Mouse (Mus musculus) stomach, postnatal 0 days (tissue): ENCODE results near the gene Gfm1. TPM values are rescaled to one million over a fixed set of nuclear protein-coding genes. Genes with fewer than 3 reads are reported as not detected.

Experiments used
- ATAC-seq: fragments of 200-750 bp; cut with Nextera tagmentation; 2 replicates; pipeline ENCODE4 v1.8.0; 2017; ENCODE audit not compliant: low FRiP score, low TSS enrichment
- DNase-seq: peaks from one replicate; pipeline ENCODE4 v3.0.0-alpha.2; 2016; ENCODE audit warnings: low spot score
- H3K27ac ChIP-seq: fragments of 300-500 bp; sonication (generic); replicated peaks from 2 replicates; pipeline ENCODE4 v1.5.1; 2014; ENCODE audit warnings: mild to moderate bottlenecking, control low read depth
- H3K27me3 ChIP-seq: fragments of 300-500 bp; sonication (generic); 2 replicates; pipeline ENCODE4 v1.6.1; 2014; ENCODE audit warnings: low read length; ENCODE audit not compliant: control insufficient read depth, insufficient read depth
- H3K36me3 ChIP-seq: fragments of 300-500 bp; sonication (generic); 2 replicates; pipeline ENCODE4 v1.6.1; 2014; ENCODE audit warnings: low read length, mixed read lengths; ENCODE audit not compliant: control insufficient read depth, insufficient read depth
- H3K4me1 ChIP-seq: fragments of 300-500 bp; sonication (generic); replicated peaks from 2 replicates; pipeline ENCODE4 v1.6.1; 2014; ENCODE audit warnings: antibody characterized with exemption; ENCODE audit not compliant: control insufficient read depth, insufficient read depth
- H3K4me2 ChIP-seq: fragments of 300-500 bp; sonication (generic); replicated peaks from 2 replicates; pipeline ENCODE4 v1.6.1; 2014; ENCODE audit warnings: low read depth, mild to moderate bottlenecking, control low read depth, moderate library complexity
- H3K4me3 ChIP-seq: fragments of 300-500 bp; sonication (generic); 2 replicates; pipeline ENCODE4 v1.5.1; 2014; ENCODE audit warnings: low read depth, low read length, control low read depth
- H3K9ac ChIP-seq: fragments of 300-500 bp; sonication (generic); 2 replicates; pipeline ENCODE4 v1.6.1; 2014; ENCODE audit warnings: mild to moderate bottlenecking, low read length, control low read depth, mixed read lengths
- H3K9me3 ChIP-seq: fragments of 300-500 bp; sonication (generic); 2 replicates; pipeline ENCODE4 v1.6.1; 2016; ENCODE audit warnings: low read length; ENCODE audit not compliant: control insufficient read depth
- CTCF ChIP-seq: IDR thresholded peaks from 2 replicates; pipeline ENCODE4 v1.5.1; 2016; ENCODE audit warnings: antibody characterized with exemption, low read depth, mild to moderate bottlenecking, moderate library complexity
- EP300 ChIP-seq: optimal IDR thresholded peaks from 2 replicates; pipeline ENCODE3; 2016; ENCODE audit warnings: antibody characterized with exemption
- WGBS: fragments of 180-500 bp; shearing (Covaris S2); extraction: QIAGEN DNeasy Blood & Tissue Kit; methylation state at CpG from one replicate; pipeline ENCODE4 v1.1.7; 2014; 5-methylcytosine and 5-hydroxymethylcytosine counted together
- polyA plus RNA-seq: library from polyadenylated mRNA; unstranded; fragments of >200 nt; fragmentation: Nextera tagmentation; extraction: Ambion mirVana; gene quantifications from 2 replicates; pipeline ENCODE4 v1.2.1, GENCODE M21; 2015

Gene Gfm1
- polyA plus RNA-seq, 1 experiment from 2014 or later = 27.9 TPM

DNA sequence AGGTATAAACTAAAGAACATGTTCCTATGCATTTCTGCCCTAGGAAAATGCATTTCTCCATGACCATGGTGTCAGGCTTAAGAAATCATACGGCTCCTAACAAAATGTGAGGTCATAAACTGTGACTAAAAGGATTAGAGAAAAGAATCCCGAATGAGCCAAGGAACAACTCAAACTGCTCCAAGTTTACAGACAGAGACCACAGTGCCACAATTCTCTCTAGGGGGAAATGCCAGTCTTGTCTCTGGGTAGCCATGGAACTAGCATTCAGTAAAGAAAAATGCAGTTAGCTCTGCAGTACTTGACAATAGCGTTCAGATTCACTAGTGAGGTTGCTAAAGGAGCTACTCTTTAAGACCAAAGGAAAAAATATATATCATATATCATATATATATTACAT is 30.0 kb downstream of the Gfm1 start:
- H3K36me3 ChIP-seq = peaks cover 8% of the 10 kb centered on the region; the same call in 1 of the 2 replicates
- no peak overlapping the region for H3K4me2 ChIP-seq

DNA sequence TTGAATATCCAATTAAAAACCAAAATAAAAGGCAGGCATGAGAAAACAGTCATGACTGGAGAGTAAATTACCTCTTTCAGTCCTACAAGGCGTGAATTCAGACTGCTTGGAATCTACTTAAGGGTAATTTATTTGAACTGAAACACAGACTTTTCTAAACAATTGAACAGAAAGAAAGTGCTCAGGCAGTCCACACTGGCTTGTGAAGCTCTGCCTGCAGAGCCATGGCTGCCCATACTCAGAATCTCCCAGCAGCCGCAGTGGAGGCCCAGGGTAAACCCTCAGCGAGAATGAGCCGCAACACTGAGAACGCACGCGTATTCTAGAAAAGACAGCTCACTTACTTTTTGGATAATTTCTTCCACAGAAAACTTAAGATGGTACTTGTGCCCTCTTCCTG is 32.1 kb downstream of the Gfm1 start:
- DNase-seq (no peak), ATAC-seq (no peak)
- WGBS = 88% methylated on average over 7 of the region's 7 CpGs
- Histone ChIP-seq H3K36me3 (0 out of 2 replicates have a peak, but pooled peaks cover 4% of the 10 kb centered on the region), H3K4me1 (no peaks in the 10 kb centered on the region), H3K9ac (no peak overlapping the region), H3K4me2 (no peak overlapping the region), H3K27ac (no peak overlapping the region), H3K27me3 (no peaks in the 10 kb centered on the region), H3K4me3 (no peak overlapping the region), H3K9me3 (no peaks in the 10 kb centered on the region)
- TF ChIP-seq CTCF = no peak
- TF ChIP-seq EP300 = no peak

More for the DNA sequence above, 30.0 kb downstream of the Gfm1 start:
- Histone ChIP-seq H3K4me1 (no peaks in the 10 kb centered on the region), H3K27me3 (no peaks in the 10 kb centered on the region), H3K27ac (no peak overlapping the region), H3K9ac (no peak overlapping the region), H3K9me3 (no peaks in the 10 kb centered on the region), H3K4me3 (no peak overlapping the region)
- TF ChIP-seq EP300 (no peak), CTCF (no peak)
- ATAC-seq (no peak), DNase-seq (no peak)
- WGBS = 89% methylated on average over 3 of the region's 3 CpGs

DNA sequence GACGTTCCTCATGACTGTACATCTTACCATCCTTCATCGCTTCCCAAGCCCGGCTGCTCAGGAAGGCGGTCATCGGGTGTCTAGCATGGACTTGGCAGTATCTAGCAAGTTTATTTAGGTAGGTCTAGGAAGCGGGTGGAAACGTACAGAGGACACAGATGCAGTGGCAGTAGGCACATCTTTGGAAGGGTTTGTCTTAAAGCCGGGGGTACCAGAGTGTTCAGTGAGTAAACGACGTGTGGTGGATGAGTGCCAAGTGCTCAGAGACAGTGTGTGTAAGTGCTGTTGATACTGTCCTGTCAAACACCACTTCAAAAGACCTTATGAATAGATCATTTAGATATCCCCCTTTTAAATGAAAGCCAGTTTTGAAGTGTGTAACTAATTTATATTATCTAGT is 32.7 kb downstream of the Gfm1 start:
- Histone ChIP-seq H3K9me3 (no peaks in the 10 kb centered on the region), H3K36me3 (0 out of 2 replicates have a peak, but pooled peaks cover 3% of the 10 kb centered on the region), H3K4me1 (no peaks in the 10 kb centered on the region), H3K4me2 (peak overlapping the region; percentile 85), H3K4me3 (peak overlapping the region; percentile 67), H3K27ac (no peak overlapping the region), H3K27me3 (no peaks in the 10 kb centered on the region), H3K9ac (0 out of 2 replicates have a peak overlapping the region, but pooled peaks have one; percentile 66)
- no peak for TF ChIP-seq CTCF
- TF ChIP-seq EP300 = no peak
- WGBS = 27% methylated on average over 10 of the region's 10 CpGs
- no peak for DNase-seq
- no peak for ATAC-seq

- DNase-seq (no peak), ATAC-seq (no peak)
- TF ChIP-seq EP300 = no peak
- no peak for TF ChIP-seq CTCF
- Histone ChIP-seq H3K9ac (peak overlapping the region; percentile 66), H3K4me3 (peak overlapping the region; percentile 67), H3K36me3 (peaks cover 2% of the 10 kb centered on the region; the same call in 1 of the 2 replicates), H3K4me2 (peak overlapping the region; percentile 85), H3K27ac (peak overlapping the region; percentile 77), H3K27me3 (no peaks in the 10 kb centered on the region), H3K9me3 (no peaks in the 10 kb centered on the region), H3K4me1 (no peaks in the 10 kb centered on the region)
- WGBS = under 1% methylated on average over 12 of the region's 12 CpGs
Measured at GRCm38 (mm10) chr3:67463001-67463400, 33.1 kb downstream of the Gfm1 start.

DNA sequence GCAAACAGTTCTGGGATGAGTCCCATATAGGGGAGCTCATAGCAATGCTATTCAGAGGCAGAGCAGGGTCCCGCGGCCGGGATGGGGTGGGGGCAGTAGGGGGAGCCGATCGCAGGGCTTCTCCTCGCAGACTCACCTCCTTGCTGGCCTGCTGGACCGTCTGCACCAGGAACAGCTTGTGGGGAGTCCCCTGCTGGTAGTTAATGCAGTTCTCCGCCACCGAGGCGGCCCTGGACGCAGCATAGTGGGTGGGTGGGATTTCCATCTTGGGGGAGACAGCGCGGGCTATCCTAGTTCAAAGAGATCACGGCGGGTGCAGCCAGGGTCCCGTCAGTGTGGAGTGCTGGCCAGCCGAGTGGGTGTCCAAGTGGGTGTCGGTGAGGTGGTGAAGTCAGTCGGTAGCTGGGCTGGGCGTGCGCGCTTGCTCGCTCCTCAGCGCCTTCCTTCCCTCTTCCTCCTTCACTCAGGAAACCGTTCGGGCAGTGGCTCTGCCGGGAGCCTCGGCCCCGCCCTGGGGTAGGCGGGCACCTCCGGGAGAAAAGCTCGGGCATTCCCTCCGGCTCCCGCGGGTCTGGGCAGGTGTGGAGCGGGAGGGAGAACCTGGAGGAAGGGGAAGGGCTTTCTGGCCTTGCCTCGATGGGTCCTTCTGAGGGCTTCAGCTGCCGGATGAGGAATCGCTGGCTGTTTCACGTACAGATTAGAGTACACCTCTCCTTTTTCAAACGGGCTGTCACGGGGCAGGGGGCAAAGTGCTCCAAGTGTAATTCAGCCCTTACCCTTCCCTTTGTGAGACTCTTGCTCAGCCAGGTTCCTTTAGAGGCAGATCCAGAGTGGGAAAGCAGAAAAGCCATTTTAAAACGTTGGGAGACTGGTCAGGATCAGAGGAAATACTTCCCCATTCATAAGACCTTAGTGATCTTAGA is 33.8 kb downstream of the Gfm1 start, which contains the start of gene Lxn:
TSS of gene Lxn (minus strand) at position 477 of the 923 bp plus-strand sequence.
- Histone ChIP-seq H3K4me1 (no peaks in the 10 kb centered on the region), H3K36me3 (no peaks in the 10 kb centered on the region; the same call in 1 of the 2 replicates), H3K27ac (peak within 1 kb of the TSS; percentile 77), H3K4me2 (peak within 1 kb of the TSS; percentile 85), H3K4me3 (peak within 1 kb of the TSS; percentile 67), H3K9ac (peak within 1 kb of the TSS; percentile 66), H3K9me3 (no peaks in the 10 kb centered on the region), H3K27me3 (no peaks in the 10 kb centered on the region)
- DNase-seq = peak; percentile 88
- TF ChIP-seq CTCF (peak; percentile 56), EP300 (no peak)
- ATAC-seq = peak; percentile 95
- under 1% methylated on average over 41 of the region's 43 CpGs for WGBS

DNA sequence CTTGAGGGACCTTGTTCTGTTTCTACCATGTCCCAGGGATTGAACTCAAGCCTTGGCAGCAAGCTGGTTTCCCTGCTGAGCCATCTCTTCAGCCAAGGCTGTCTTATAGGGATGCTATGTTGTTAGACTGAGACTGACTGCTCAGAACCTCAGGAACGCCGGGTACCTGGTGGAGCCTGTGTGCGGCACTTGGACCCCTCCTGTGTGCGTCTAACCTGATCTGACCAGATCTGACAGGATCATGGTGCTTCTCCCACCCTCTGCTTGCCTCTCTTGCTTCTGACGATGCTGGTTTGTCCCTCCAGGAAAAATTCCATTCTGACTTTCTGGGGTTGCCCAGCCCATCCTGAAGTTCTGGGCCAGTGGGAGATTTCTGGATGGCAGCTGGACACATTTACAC is 36.7 kb downstream of the Gfm1 start:
- H3K36me3 ChIP-seq = peaks cover 2% of the 10 kb centered on the region; the same call in 1 of the 2 replicates
- no peaks in the 10 kb centered on the region for H3K27me3 ChIP-seq
- H3K4me1 ChIP-seq = no peaks in the 10 kb centered on the region
- TF ChIP-seq EP300 (no peak), CTCF (no peak)
- ATAC-seq (no peak), DNase-seq (no peak)
- H3K4me3 ChIP-seq = no peak overlapping the region
- H3K9me3 ChIP-seq = no peaks in the 10 kb centered on the region
- no peak overlapping the region for H3K27ac ChIP-seq
- H3K9ac ChIP-seq = no peak overlapping the region
- no peak overlapping the region for H3K4me2 ChIP-seq
- WGBS = 93% methylated on average over 5 of the region's 5 CpGs
